10 mouse cellular contexts compared by ENCODE assay signal in the genomic region with DNA sequence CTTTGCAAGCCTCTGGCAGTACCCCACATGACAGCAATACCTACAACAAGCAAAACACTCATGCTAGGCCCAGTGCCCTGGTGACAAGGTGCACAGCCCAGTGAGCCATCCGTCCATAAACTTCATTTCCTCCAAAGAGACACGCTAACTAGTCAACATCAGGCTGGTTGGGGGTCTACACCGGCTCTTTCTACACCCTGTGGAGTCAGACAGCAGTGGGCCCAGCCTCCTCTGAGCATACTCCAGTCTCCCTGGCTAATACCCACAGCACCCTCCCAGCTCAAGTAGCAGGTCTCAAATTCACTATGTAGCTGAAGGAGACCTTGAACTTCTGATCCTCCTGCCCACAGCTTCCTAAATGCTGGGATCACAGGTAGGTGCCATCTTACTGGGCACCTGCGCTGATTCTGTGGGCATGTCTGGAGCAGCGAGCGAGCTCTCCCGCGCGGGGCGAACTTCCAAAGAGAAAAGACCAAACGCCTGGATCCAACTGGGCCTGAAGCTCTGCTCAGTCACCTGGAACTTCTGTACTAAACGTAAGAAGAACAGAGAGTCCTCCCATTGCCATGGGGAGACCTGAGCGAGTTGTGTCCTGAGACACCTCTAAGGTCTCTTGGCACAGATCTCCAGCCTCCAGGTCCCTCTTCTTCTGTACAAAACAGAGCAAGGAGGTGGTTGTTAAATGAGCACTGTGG. TPM values are rescaled to one million over a fixed set of nuclear protein-coding genes. Genes with fewer than 3 reads are reported as not detected.
A peak's percentile ranks its signal among the peaks of the same experiment; 100 is the strongest.
DNase-seq lines count a peak whose midpoint lies in the region; ATAC-seq and TF ChIP-seq lines count a peak whose summit lies in the region.
"Had no signal": no experiment of that assay in that cellular context is flagged by ENCODE, and none has a peak within 500 bp of the region (broad histone marks: within the 10 kb centered on the region; RNA-seq: fewer than 3 reads in every experiment).

No protein-coding gene starts in this region.

- H3K9me3 ChIP-seq in hindbrain, embryonic 10.5 days = no peaks in the 10 kb centered on the region
- H3K9me3 ChIP-seq in hindbrain, embryonic 11.5 days (ENCODE audit: control insufficient read depth, low read length) = no peaks in the 10 kb centered on the region
- H3K9me3 ChIP-seq in embryonic facial prominence, embryonic 13.5 days = no peaks in the 10 kb centered on the region
- no peaks in the 10 kb centered on the region for H3K9me3 ChIP-seq in hindbrain, embryonic 13.5 days
- no peaks in the 10 kb centered on the region for H3K9me3 ChIP-seq in midbrain, postnatal 0 days (ENCODE audit: low read length)
- no peaks in the 10 kb centered on the region for H3K9me3 ChIP-seq in liver, embryonic 11.5 days (ENCODE audit: control insufficient read depth, low read length)
- H3K9me3 ChIP-seq: liver, embryonic 13.5 days had no signal

- H3K36me3 ChIP-seq in hindbrain, embryonic 10.5 days = 0 out of 2 replicates have a peak, but pooled peaks cover 4% of the 10 kb centered on the region
- H3K36me3 ChIP-seq in hindbrain, embryonic 11.5 days (ENCODE audit: control insufficient read depth, insufficient read depth, low read length) = no peaks in the 10 kb centered on the region
- no peaks in the 10 kb centered on the region for H3K36me3 ChIP-seq in embryonic facial prominence, embryonic 13.5 days
- no peaks in the 10 kb centered on the region for H3K36me3 ChIP-seq in hindbrain, embryonic 13.5 days
- H3K36me3 ChIP-seq in midbrain, postnatal 0 days (ENCODE audit: insufficient read depth, low read length) = no peaks in the 10 kb centered on the region
- no peaks in the 10 kb centered on the region for H3K36me3 ChIP-seq in liver, embryonic 11.5 days (ENCODE audit: control insufficient read depth, insufficient read depth, low read length)
- H3K36me3 ChIP-seq: liver, embryonic 13.5 days had no signal

- ATAC-seq in hindbrain, embryonic 11.5 days (ENCODE audit: low FRiP score) = no peak
- no peak for ATAC-seq in embryonic facial prominence, embryonic 13.5 days (ENCODE audit: insufficient number of reproducible peaks, insufficient read depth, low FRiP score, low TSS enrichment, low read depth)
- no peak for ATAC-seq in hindbrain, embryonic 13.5 days (ENCODE audit: low FRiP score)
- ATAC-seq in midbrain, postnatal 0 days (ENCODE audit: low FRiP score) = no peak
- ATAC-seq in liver, embryonic 11.5 days (replicated peaks; ENCODE audit: low FRiP score) = no peak
- ATAC-seq: CD4-positive, CD25-positive, alpha-beta regulatory T cell, adult 4 months; lung, postnatal 0 days had no signal

- no peak for TF ChIP-seq CTCF in midbrain, postnatal 0 days (IDR thresholded peaks at IDR 0.05)

- peak overlapping the region; percentile 96 for H3K27ac ChIP-seq in hindbrain, embryonic 10.5 days
- H3K27ac ChIP-seq in hindbrain, embryonic 11.5 days (ENCODE audit: low read depth, low read length) = no peak overlapping the region
- no peak overlapping the region for H3K27ac ChIP-seq in embryonic facial prominence, embryonic 13.5 days
- H3K27ac ChIP-seq in hindbrain, embryonic 13.5 days = peak overlapping the region; percentile 93
- peak overlapping the region; percentile 57; the same call in 1 of the 2 replicates for H3K27ac ChIP-seq in midbrain, postnatal 0 days (ENCODE audit: low read depth, low read length)
- no peak overlapping the region for H3K27ac ChIP-seq in liver, embryonic 11.5 days (ENCODE audit: low read depth, low read length)
- H3K27ac ChIP-seq: liver, embryonic 13.5 days had no signal

- no peak overlapping the region for H3K4me2 ChIP-seq in hindbrain, embryonic 11.5 days (replicated peaks; ENCODE audit: low read depth, low read length)
- no peak overlapping the region for H3K4me2 ChIP-seq in embryonic facial prominence, embryonic 13.5 days
- H3K4me2 ChIP-seq in hindbrain, embryonic 13.5 days = no peak overlapping the region
- no peak overlapping the region for H3K4me2 ChIP-seq in midbrain, postnatal 0 days (ENCODE audit: low read depth, low read length, poor library complexity, severe bottlenecking)
- no peak overlapping the region for H3K4me2 ChIP-seq in liver, embryonic 11.5 days
- H3K4me2 ChIP-seq: liver, embryonic 13.5 days had no signal

- peaks cover 99% of the 10 kb centered on the region for H3K4me1 ChIP-seq in hindbrain, embryonic 10.5 days (replicated peaks)
- peaks cover 43% of the 10 kb centered on the region for H3K4me1 ChIP-seq in hindbrain, embryonic 11.5 days (replicated peaks; ENCODE audit: control insufficient read depth, insufficient read depth, low read length)
- H3K4me1 ChIP-seq in embryonic facial prominence, embryonic 13.5 days = peaks cover 88% of the 10 kb centered on the region
- peaks cover 97% of the 10 kb centered on the region for H3K4me1 ChIP-seq in hindbrain, embryonic 13.5 days (replicated peaks)
- peaks cover 42% of the 10 kb centered on the region for H3K4me1 ChIP-seq in midbrain, postnatal 0 days (ENCODE audit: insufficient read depth, low read length)
- peaks cover 51% of the 10 kb centered on the region for H3K4me1 ChIP-seq in liver, embryonic 11.5 days (replicated peaks; ENCODE audit: control insufficient read depth, insufficient read depth, low read length)

- WGBS in hindbrain, embryonic 10.5 days = 93% methylated on average over 13 of the region's 13 CpGs
- WGBS in hindbrain, embryonic 11.5 days = 94% methylated on average over 13 of the region's 13 CpGs
- WGBS in embryonic facial prominence, embryonic 13.5 days = 93% methylated on average over 13 of the region's 13 CpGs
- 91% methylated on average over 13 of the region's 13 CpGs for WGBS in hindbrain, embryonic 13.5 days
- 92% methylated on average over 13 of the region's 13 CpGs for WGBS in midbrain, postnatal 0 days
- 95% methylated on average over 13 of the region's 13 CpGs for WGBS in liver, embryonic 11.5 days

- no peak overlapping the region for H3K9ac ChIP-seq in hindbrain, embryonic 11.5 days (ENCODE audit: low read depth, low read length)
- H3K9ac ChIP-seq in embryonic facial prominence, embryonic 13.5 days = peak overlapping the region; percentile 51; the same call in 1 of the 2 replicates
- no peak overlapping the region for H3K9ac ChIP-seq in hindbrain, embryonic 13.5 days
- no peak overlapping the region for H3K9ac ChIP-seq in midbrain, postnatal 0 days (replicated peaks; ENCODE audit: low read length, poor library complexity, severe bottlenecking)
- no peak overlapping the region for H3K9ac ChIP-seq in liver, embryonic 11.5 days (ENCODE audit: low read depth, low read length)
- H3K9ac ChIP-seq: liver, embryonic 13.5 days had no signal

- H3K4me3 ChIP-seq in hindbrain, embryonic 10.5 days = no peak overlapping the region
- no peak overlapping the region for H3K4me3 ChIP-seq in hindbrain, embryonic 11.5 days (ENCODE audit: low read depth, low read length)
- H3K4me3 ChIP-seq in embryonic facial prominence, embryonic 13.5 days = no peak overlapping the region
- no peak overlapping the region for H3K4me3 ChIP-seq in hindbrain, embryonic 13.5 days
- H3K4me3 ChIP-seq in midbrain, postnatal 0 days (ENCODE audit: low read depth, low read length) = no peak overlapping the region
- H3K4me3 ChIP-seq in liver, embryonic 11.5 days (ENCODE audit: low read depth, low read length) = no peak overlapping the region
- H3K4me3 ChIP-seq: liver, embryonic 13.5 days had no signal

- H3K27me3 ChIP-seq in hindbrain, embryonic 10.5 days (ENCODE audit: insufficient read depth, poor library complexity, severe bottlenecking) = no peaks in the 10 kb centered on the region
- H3K27me3 ChIP-seq in hindbrain, embryonic 11.5 days (ENCODE audit: control insufficient read depth, insufficient read depth, low read length) = no peaks in the 10 kb centered on the region
- no peaks in the 10 kb centered on the region for H3K27me3 ChIP-seq in embryonic facial prominence, embryonic 13.5 days
- no peaks in the 10 kb centered on the region for H3K27me3 ChIP-seq in hindbrain, embryonic 13.5 days
- no peaks in the 10 kb centered on the region for H3K27me3 ChIP-seq in midbrain, postnatal 0 days (ENCODE audit: insufficient read depth, low read length)
- H3K27me3 ChIP-seq in liver, embryonic 11.5 days (replicated peaks; ENCODE audit: control insufficient read depth, insufficient read depth, low read length) = no peaks in the 10 kb centered on the region
- H3K27me3 ChIP-seq: liver, embryonic 13.5 days had no signal

- DNase-seq in hindbrain, embryonic 10.5 days (ENCODE audit: low spot score) = no peak
- DNase-seq in hindbrain, embryonic 11.5 days (ENCODE audit: low spot score) = no peak
- DNase-seq in midbrain, postnatal 0 days (ENCODE audit: low spot score) = no peak
- no peak for DNase-seq in liver, embryonic 11.5 days (ENCODE audit: low spot score)
- no peak for DNase-seq in T-cell, adult 2 months (ENCODE audit: low spot score)
- DNase-seq: liver, embryonic 13.5 days had no signal

RNA-seq across cellular contexts. Expression of gene Ncor2, which starts 46.3 kb away (rescaled TPM):
- polyA plus RNA-seq in hindbrain, embryonic 10.5 days (2016; fragmentation: Nextera tagmentation; extraction: Ambion mirVana) = 18.1 and 19.7 TPM in 2 replicates
- 14.5 and 21.2 TPM in 2 replicates for polyA plus RNA-seq in hindbrain, embryonic 11.5 days (2014; fragmentation: Nextera tagmentation; extraction: Ambion mirVana)
- polyA plus RNA-seq in embryonic facial prominence, embryonic 13.5 days (2015; fragmentation: Nextera tagmentation; extraction: Ambion mirVana) = 35.1 and 36.2 TPM in 2 replicates
- polyA plus RNA-seq in hindbrain, embryonic 13.5 days (2015; fragmentation: Nextera tagmentation; extraction: Ambion mirVana) = 24.8 and 25.1 TPM in 2 replicates
- 22.8 and 37.8 TPM in 2 replicates for total RNA-seq in midbrain, postnatal 0 days (2014; rRNA removed)
- polyA plus RNA-seq in midbrain, postnatal 0 days (2015; fragmentation: Nextera tagmentation; extraction: Ambion mirVana) = 15.5 and 17.8 TPM in 2 replicates
- 14.0 and 17.2 TPM in 2 replicates for polyA plus RNA-seq in liver, embryonic 11.5 days (2014; fragmentation: Nextera tagmentation; extraction: Ambion mirVana)

Comparison
In these comparisons a context has a peak if more than half of its experiments do, and no peak if none do; other contexts are left out.
1. H3K27ac ChIP-seq: peak in hindbrain, embryonic 10.5 days (single experiment), hindbrain, embryonic 13.5 days (single experiment) and midbrain, postnatal 0 days (single experiment); none in hindbrain, embryonic 11.5 days (single experiment), embryonic facial prominence, embryonic 13.5 days (single experiment) and liver, embryonic 11.5 days (single experiment).